Mouse (Mus musculus): ENCODE data around the gene Edem3.

DNA sequence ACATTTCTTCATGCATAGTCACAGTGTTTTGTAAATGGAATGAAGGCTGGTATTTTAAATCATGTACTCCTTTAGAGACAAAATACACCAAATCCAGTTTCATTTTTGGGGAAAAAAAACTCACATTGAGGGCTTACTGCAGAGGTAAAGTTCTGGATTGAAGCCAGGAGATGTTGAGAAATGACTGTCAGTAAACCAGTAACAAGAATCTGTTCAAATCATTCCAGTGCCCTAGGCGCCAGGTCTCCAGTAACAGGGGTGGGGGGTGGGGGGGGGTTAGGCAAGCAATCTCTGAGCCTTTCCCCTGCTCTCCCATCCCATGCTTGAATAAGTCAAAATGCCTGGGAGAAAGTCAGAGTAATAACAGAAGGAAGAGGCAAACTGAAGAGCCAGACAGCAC lies 100.4 kb downstream of the Edem3 start:
- TF ChIP-seq POLR2A (IDR thresholded peaks at IDR 0.05; ENCODE audit: insufficient read depth, low read depth, low read length) (no peak), CTCF (IDR thresholded peaks at IDR 0.05; ENCODE audit: insufficient read depth, low read depth, low read length) (no peak)

All from olfactory bulb, adult 2 months (tissue).